Mouse (Mus musculus) hindbrain, embryonic 12.5 days (tissue): Measurements from ENCODE around the gene Aprt. TPM values are rescaled to one million over a fixed set of nuclear protein-coding genes. Genes with fewer than 3 reads are reported as not detected.
A peak's percentile ranks its signal among the peaks of the same experiment; 100 is the strongest.

ENCODE experiments used
- ATAC-seq: fragments of 200-750 bp; cut with Nextera tagmentation; 2 replicates; pipeline ENCODE4 v1.8.0; 2017; ENCODE audit warnings: moderate TSS enrichment; ENCODE audit not compliant: low FRiP score
- H3K27ac ChIP-seq: fragments of 300-500 bp; sonication (generic); 2 replicates; pipeline ENCODE4 v1.5.1; 2016; ENCODE audit warnings: mild to moderate bottlenecking
- H3K27me3 ChIP-seq: fragments of 300-500 bp; sonication (generic); 2 replicates; pipeline ENCODE4 v1.6.1; 2016; ENCODE audit warnings: mild to moderate bottlenecking
- H3K36me3 ChIP-seq: fragments of 300-500 bp; sonication (generic); 2 replicates; pipeline ENCODE4 v1.6.1; 2016; ENCODE audit warnings: mild to moderate bottlenecking
- H3K4me1 ChIP-seq: fragments of 300-500 bp; sonication (generic); 2 replicates; pipeline ENCODE4 v1.6.1; 2016
- H3K4me2 ChIP-seq: fragments of 300-500 bp; sonication (generic); replicated peaks from 2 replicates; pipeline ENCODE4 v1.6.1; 2016; ENCODE audit warnings: mild to moderate bottlenecking
- H3K4me3 ChIP-seq: fragments of 300-500 bp; sonication (generic); 2 replicates; pipeline ENCODE4 v1.5.1; 2016; ENCODE audit warnings: mild to moderate bottlenecking
- H3K9ac ChIP-seq: fragments of 300-500 bp; sonication (generic); 2 replicates; pipeline ENCODE4 v1.6.1; 2016; ENCODE audit warnings: mild to moderate bottlenecking, moderate library complexity
- H3K9me3 ChIP-seq: fragments of 300-500 bp; sonication (generic); replicated peaks from 2 replicates; pipeline ENCODE4 v1.6.1; 2016; ENCODE audit warnings: mild to moderate bottlenecking
- WGBS: fragments of 180-500 bp; shearing (Covaris S2); methylation state at CpG from one replicate; pipeline ENCODE4 v1.1.7; 2016; 5-methylcytosine and 5-hydroxymethylcytosine counted together
- polyA plus RNA-seq: library from polyadenylated mRNA; unstranded; fragments of >200 nt; fragmentation: Nextera tagmentation; extraction: Ambion mirVana; gene quantifications from 2 replicates; pipeline ENCODE4 v1.2.1, GENCODE M21; 2016

Gene Aprt
- polyA plus RNA-seq, 1 experiment from 2014 or later, result 185 TPM

DNA sequence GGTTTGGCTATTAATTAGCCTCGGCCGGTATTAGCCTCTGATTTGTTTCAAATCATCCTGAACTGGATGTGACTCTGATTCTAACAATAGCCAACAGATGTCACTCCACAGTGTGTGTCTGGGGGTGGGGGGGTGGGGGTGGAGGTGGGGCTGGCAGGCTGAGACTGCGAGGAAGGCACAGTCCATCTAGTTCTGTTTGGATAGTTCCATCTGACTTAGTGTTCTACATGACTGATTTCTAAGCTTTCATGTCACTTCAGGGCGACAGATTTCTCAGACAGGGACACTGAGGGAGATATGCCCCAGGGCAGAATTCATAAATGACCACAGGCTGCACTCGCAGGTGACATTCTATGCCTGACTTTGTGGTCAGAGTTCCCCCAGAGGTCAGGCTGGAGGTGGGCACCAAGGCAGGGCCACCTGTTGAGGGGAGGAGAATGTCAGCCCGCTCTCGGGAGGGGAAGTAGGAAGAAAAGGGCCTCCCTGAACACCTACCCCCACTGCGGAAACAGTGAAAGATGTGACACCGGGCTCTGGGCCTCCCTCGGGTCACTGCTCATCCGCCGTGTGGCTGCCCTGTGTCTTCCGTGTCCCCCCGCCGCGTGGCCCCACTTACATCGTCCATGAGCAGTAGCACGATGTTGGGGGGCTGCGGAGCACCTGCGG is 34.0 kb upstream of the Aprt start:
- H3K4me2 ChIP-seq, result peak overlapping the region; percentile 94
- H3K9ac ChIP-seq, result peak overlapping the region; percentile 72
- H3K36me3 ChIP-seq, result peaks cover 12% of the 10 kb centered on the region
- peak overlapping the region; percentile 76 for H3K27ac ChIP-seq
- 2% methylated on average over 20 of the region's 20 CpGs for WGBS
- H3K4me3 ChIP-seq, result peak overlapping the region; percentile 60
- ATAC-seq, result peak; percentile 15; the same call in 1 of the 2 replicates
- no peaks in the 10 kb centered on the region for H3K9me3 ChIP-seq
- no peaks in the 10 kb centered on the region for H3K27me3 ChIP-seq
- peaks cover 18% of the 10 kb centered on the region for H3K4me1 ChIP-seq

DNA sequence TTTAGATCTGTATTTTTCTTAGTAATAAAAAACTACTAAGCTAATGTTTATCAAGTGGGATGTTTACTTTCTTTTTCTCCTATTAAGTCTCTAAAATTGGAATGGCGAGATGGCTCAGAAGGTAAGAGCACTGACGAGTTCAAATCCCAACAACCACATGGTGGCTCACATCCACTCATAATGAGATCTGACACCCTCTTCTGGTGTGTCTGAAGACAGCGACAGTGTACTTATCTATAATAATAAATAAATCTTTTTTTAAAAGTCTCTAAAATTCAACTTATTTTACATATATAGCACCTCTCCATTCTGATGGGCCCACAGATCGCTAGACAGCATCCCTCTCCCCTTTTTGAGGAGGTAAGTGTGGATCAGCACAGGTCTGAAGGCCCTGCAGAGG is 33.5 kb upstream of the Aprt start:
- Histone ChIP-seq H3K4me2 (peak overlapping the region; percentile 94), H3K9me3 (no peaks in the 10 kb centered on the region), H3K4me3 (no peak overlapping the region), H3K36me3 (peaks cover 8% of the 10 kb centered on the region; the same call in 1 of the 2 replicates), H3K27ac (no peak overlapping the region), H3K4me1 (peaks cover 18% of the 10 kb centered on the region), H3K27me3 (no peaks in the 10 kb centered on the region), H3K9ac (peak overlapping the region; percentile 72; the same call in 1 of the 2 replicates)
- ATAC-seq, result no peak
- WGBS, result 62% methylated on average over 4 of the region's 4 CpGs

DNA sequence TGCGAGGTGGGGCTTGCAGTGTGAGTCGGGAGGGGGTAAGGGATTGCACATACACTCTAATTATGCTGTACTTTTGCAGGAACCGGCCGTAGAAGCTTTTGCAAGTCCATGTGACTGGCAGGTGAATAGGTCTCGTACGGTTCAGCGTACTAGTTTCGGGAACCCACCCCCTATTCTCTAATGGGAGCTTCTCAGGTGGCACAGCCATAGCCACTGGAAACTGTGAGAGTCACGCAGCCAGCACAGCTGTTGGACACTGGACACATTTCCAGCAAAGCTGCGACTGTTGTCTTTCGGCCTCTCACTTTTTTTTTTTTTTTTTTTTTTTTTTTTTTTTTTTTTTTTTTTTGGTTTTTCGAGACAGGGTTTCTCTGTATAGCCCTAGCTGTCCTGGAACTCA is 30.1 kb upstream of the Aprt start:
- ATAC-seq, result no peak

GRCm38 (mm10) chr8:122605367-122605766 is 28.7 kb upstream of the Aprt start:
- H3K4me1 ChIP-seq, result peaks cover under 1% of the 10 kb centered on the region; the same call in 1 of the 2 replicates
- no peak overlapping the region for H3K4me3 ChIP-seq
- H3K9me3 ChIP-seq, result no peaks in the 10 kb centered on the region
- H3K9ac ChIP-seq, result no peak overlapping the region
- 91% methylated on average over 4 of the region's 4 CpGs for WGBS
- H3K27ac ChIP-seq, result no peak overlapping the region
- no peaks in the 10 kb centered on the region for H3K36me3 ChIP-seq
- H3K4me2 ChIP-seq, result no peak overlapping the region
- ATAC-seq, result no peak
- no peaks in the 10 kb centered on the region for H3K27me3 ChIP-seq

More for the DNA sequence above, 30.1 kb upstream of the Aprt start:
- H3K27me3 ChIP-seq, result no peaks in the 10 kb centered on the region
- no peaks in the 10 kb centered on the region for H3K9me3 ChIP-seq
- no peaks in the 10 kb centered on the region for H3K36me3 ChIP-seq
- WGBS, result 89% methylated on average over 11 of the region's 12 CpGs
- no peak overlapping the region for H3K4me2 ChIP-seq
- no peak overlapping the region for H3K9ac ChIP-seq
- H3K4me1 ChIP-seq, result peaks cover 9% of the 10 kb centered on the region
- H3K4me3 ChIP-seq, result no peak overlapping the region
- H3K27ac ChIP-seq, result no peak overlapping the region

GRCm38 (mm10) chr8:122604640-122605039 is 27.9 kb upstream of the Aprt start:
- no peaks in the 10 kb centered on the region for H3K4me1 ChIP-seq
- no peak overlapping the region for H3K9ac ChIP-seq
- H3K9me3 ChIP-seq, result no peaks in the 10 kb centered on the region
- no peak overlapping the region for H3K4me2 ChIP-seq
- H3K4me3 ChIP-seq, result no peak overlapping the region
- no peaks in the 10 kb centered on the region for H3K27me3 ChIP-seq
- no peak for ATAC-seq
- no peaks in the 10 kb centered on the region for H3K36me3 ChIP-seq
- 76% methylated on average over 1 of the region's 1 CpGs for WGBS
- no peak overlapping the region for H3K27ac ChIP-seq

- H3K4me1 ChIP-seq, result no peaks in the 10 kb centered on the region
- 87% methylated on average over 9 of the region's 9 CpGs for WGBS
- no peak for ATAC-seq
These were observed 24.0 kb upstream of the Aprt start for GRCm38 (mm10) chr8:122600666-122601065.

GRCm38 (mm10) chr8:122596031-122596430 is 19.3 kb upstream of the Aprt start:
- Histone ChIP-seq H3K4me2 (no peak overlapping the region), H3K27ac (no peak overlapping the region), H3K9me3 (no peaks in the 10 kb centered on the region), H3K9ac (no peak overlapping the region), H3K4me1 (peaks cover 9% of the 10 kb centered on the region; the same call in 1 of the 2 replicates), H3K4me3 (no peak overlapping the region), H3K27me3 (no peaks in the 10 kb centered on the region), H3K36me3 (0 out of 2 replicates have a peak, but pooled peaks cover 5% of the 10 kb centered on the region)
- no peak for ATAC-seq
- WGBS, result 52% methylated on average over 4 of the region's 4 CpGs

More at GRCm38 (mm10) chr8:122600666-122601065, 24.0 kb upstream of the Aprt start:
- no peaks in the 10 kb centered on the region for H3K9me3 ChIP-seq
- H3K9ac ChIP-seq, result no peak overlapping the region
- H3K4me3 ChIP-seq, result no peak overlapping the region
- H3K27ac ChIP-seq, result no peak overlapping the region
- H3K36me3 ChIP-seq, result 0 out of 2 replicates have a peak, but pooled peaks cover 5% of the 10 kb centered on the region
- no peak overlapping the region for H3K4me2 ChIP-seq
- H3K27me3 ChIP-seq, result no peaks in the 10 kb centered on the region

- peak overlapping the region; percentile 58 for H3K27ac ChIP-seq
- WGBS, result 69% methylated on average over 19 of the region's 19 CpGs
- H3K9me3 ChIP-seq, result no peaks in the 10 kb centered on the region
- H3K36me3 ChIP-seq, result 0 out of 2 replicates have a peak, but pooled peaks cover 5% of the 10 kb centered on the region
- no peak overlapping the region; the same call in 1 of the 2 replicates for H3K9ac ChIP-seq
- no peak overlapping the region for H3K4me3 ChIP-seq
- H3K4me2 ChIP-seq, result no peak overlapping the region
- peaks cover 9% of the 10 kb centered on the region; the same call in 1 of the 2 replicates for H3K4me1 ChIP-seq
- H3K27me3 ChIP-seq, result no peaks in the 10 kb centered on the region
- no peak for ATAC-seq
These were observed 17.2 kb upstream of the Aprt start for GRCm38 (mm10) chr8:122593783-122594507.

GRCm38 (mm10) chr8:122593240-122593639 is 16.5 kb upstream of the Aprt start:
- Histone ChIP-seq H3K4me1 (peaks cover 9% of the 10 kb centered on the region; the same call in 1 of the 2 replicates), H3K36me3 (0 out of 2 replicates have a peak, but pooled peaks cover 4% of the 10 kb centered on the region), H3K4me3 (no peak overlapping the region), H3K27ac (peak overlapping the region; percentile 58), H3K9ac (no peak overlapping the region), H3K9me3 (no peaks in the 10 kb centered on the region), H3K27me3 (no peaks in the 10 kb centered on the region), H3K4me2 (no peak overlapping the region)
- 59% methylated on average over 12 of the region's 12 CpGs for WGBS
- ATAC-seq, result no peak

GRCm38 (mm10) chr8:122586749-122587148 is 10.0 kb upstream of the Aprt start:
- ATAC-seq, result no peak
- H3K4me2 ChIP-seq, result no peak overlapping the region
- H3K36me3 ChIP-seq, result no peaks in the 10 kb centered on the region
- H3K9me3 ChIP-seq, result no peaks in the 10 kb centered on the region
- no peaks in the 10 kb centered on the region for H3K27me3 ChIP-seq
- no peak overlapping the region for H3K9ac ChIP-seq
- no peak overlapping the region for H3K27ac ChIP-seq
- H3K4me3 ChIP-seq, result no peak overlapping the region
- 90% methylated on average over 10 of the region's 10 CpGs for WGBS
- peaks cover 10% of the 10 kb centered on the region; the same call in 1 of the 2 replicates for H3K4me1 ChIP-seq

- no peak overlapping the region for H3K27ac ChIP-seq
- no peak for ATAC-seq
- H3K36me3 ChIP-seq, result no peaks in the 10 kb centered on the region
- no peak overlapping the region for H3K4me2 ChIP-seq
- H3K9ac ChIP-seq, result no peak overlapping the region
- 51% methylated on average over 7 of the region's 7 CpGs for WGBS
- H3K27me3 ChIP-seq, result no peaks in the 10 kb centered on the region
- no peak overlapping the region for H3K4me3 ChIP-seq
- H3K4me1 ChIP-seq, result peaks cover 10% of the 10 kb centered on the region; the same call in 1 of the 2 replicates
- H3K9me3 ChIP-seq, result no peaks in the 10 kb centered on the region
These were observed 9.5 kb upstream of the Aprt start for GRCm38 (mm10) chr8:122586171-122586570.

- WGBS, result 69% methylated on average over 14 of the region's 14 CpGs
- no peak overlapping the region for H3K27ac ChIP-seq
- no peak overlapping the region for H3K4me2 ChIP-seq
- H3K9me3 ChIP-seq, result no peaks in the 10 kb centered on the region
- H3K36me3 ChIP-seq, result no peaks in the 10 kb centered on the region
- peaks cover 10% of the 10 kb centered on the region; the same call in 1 of the 2 replicates for H3K4me1 ChIP-seq
- no peak overlapping the region for H3K4me3 ChIP-seq
- no peaks in the 10 kb centered on the region for H3K27me3 ChIP-seq
- no peak overlapping the region for H3K9ac ChIP-seq
- ATAC-seq, result no peak
These were observed 8.7 kb upstream of the Aprt start for GRCm38 (mm10) chr8:122585411-122585891.
